Mouse (Mus musculus): Measurements from ENCODE around the gene Sh2d3c.

The Sh2d3c gene

GRCm38 (mm10) chr2:32700966-32701743 lies 19.7 kb upstream of the Sh2d3c start:
- DNase-seq = no peak

GRCm38 (mm10) chr2:32703046-32703445 lies 17.8 kb upstream of the Sh2d3c start:
- DNase-seq = no peak

GRCm38 (mm10) chr2:32704021-32704421 lies 16.8 kb upstream of the Sh2d3c start, which contains the start of gene Fpgs:
Gene Fpgs (minus strand): TSS chr2:32704145.
- DNase-seq = peak; percentile 82

GRCm38 (mm10) chr2:32705018-32705417 lies 15.8 kb upstream of the Sh2d3c start:
- DNase-seq = no peak

- no peak for DNase-seq
These were observed 13.9 kb upstream of the Sh2d3c start for GRCm38 (mm10) chr2:32706971-32707370.

GRCm38 (mm10) chr2:32708643-32709042 lies 12.2 kb upstream of the Sh2d3c start:
- peak; percentile 80 for DNase-seq

- no peak for DNase-seq
These were observed 11.2 kb upstream of the Sh2d3c start for GRCm38 (mm10) chr2:32709521-32710137.

- no peak for DNase-seq
These were observed 10.4 kb upstream of the Sh2d3c start for GRCm38 (mm10) chr2:32710425-32710824.

- DNase-seq = no peak
These were observed 9.4 kb upstream of the Sh2d3c start for GRCm38 (mm10) chr2:32711301-32712056.

- peak; percentile 87 for DNase-seq
These were observed 8.7 kb upstream of the Sh2d3c start for GRCm38 (mm10) chr2:32712108-32712551.

- DNase-seq = peak; percentile 97
These were observed 8.3 kb upstream of the Sh2d3c start for GRCm38 (mm10) chr2:32712586-32712933.

- peak; percentile 95 for DNase-seq
These were observed 7.7 kb upstream of the Sh2d3c start, which contains the start of gene Cdk9 for GRCm38 (mm10) chr2:32712934-32713817. Gene Cdk9 (minus strand): TSS chr2:32713076.

- no peak for DNase-seq
These were observed 6.5 kb upstream of the Sh2d3c start for GRCm38 (mm10) chr2:32714117-32714986.

GRCm38 (mm10) chr2:32714987-32715425 lies 5.8 kb upstream of the Sh2d3c start:
- DNase-seq = peak; percentile 51

- no peak for DNase-seq
These were observed 2.1 kb upstream of the Sh2d3c start for GRCm38 (mm10) chr2:32718761-32719160.

GRCm38 (mm10) chr2:32720053-32720452 lies 802 bp upstream of the Sh2d3c start:
- no peak for DNase-seq

GRCm38 (mm10) chr2:32722046-32722445 lies 1.2 kb downstream of the Sh2d3c start:
- no peak for DNase-seq

GRCm38 (mm10) chr2:32722581-32722980 lies 1.7 kb downstream of the Sh2d3c start:
- no peak for DNase-seq

GRCm38 (mm10) chr2:32724149-32724548 lies 3.3 kb downstream of the Sh2d3c start:
- DNase-seq = no peak

GRCm38 (mm10) chr2:32724832-32725790 lies 4.3 kb downstream of the Sh2d3c start:
- DNase-seq = peak; percentile 78
